8 mouse cellular contexts compared by ENCODE assay signal in genomic region chr5:136102099-136102820, GRCm38 (mm10). TPM values are rescaled to one million over a fixed set of nuclear protein-coding genes. Genes with fewer than 3 reads are reported as not detected.
A peak's percentile ranks its signal among the peaks of the same experiment; 100 is the strongest.
DNase-seq lines count a peak whose midpoint lies in the region; ATAC-seq lines count a peak whose summit lies in the region.

No protein-coding gene starts in this region.

- H3K4me1 ChIP-seq in heart, embryonic 12.5 days (replicated peaks), result peaks cover 4% of the 10 kb centered on the region; the same call in 1 of the 2 replicates
- peaks cover 9% of the 10 kb centered on the region for H3K4me1 ChIP-seq in kidney, embryonic 15.5 days
- peaks cover 4% of the 10 kb centered on the region for H3K4me1 ChIP-seq in liver, embryonic 11.5 days (replicated peaks; ENCODE audit: control insufficient read depth, insufficient read depth, low read length)

- peak overlapping the region; percentile 71 for H3K4me2 ChIP-seq in heart, embryonic 12.5 days
- peak overlapping the region; percentile 71 for H3K4me2 ChIP-seq in kidney, embryonic 15.5 days
- peak overlapping the region; percentile 83 for H3K4me2 ChIP-seq in liver, embryonic 11.5 days

- WGBS in heart, embryonic 12.5 days, result 6% methylated on average over 41 of the region's 41 CpGs
- 8% methylated on average over 41 of the region's 41 CpGs for WGBS in kidney, embryonic 15.5 days
- 7% methylated on average over 41 of the region's 41 CpGs for WGBS in liver, embryonic 11.5 days

- intact Hi-C loops in gastrocnemius, postnatal 36 days (cut with DNase I), result no loop called here

- H3K9ac ChIP-seq in heart, embryonic 12.5 days, result peak overlapping the region; percentile 14; the same call in 1 of the 2 replicates
- H3K9ac ChIP-seq in kidney, embryonic 15.5 days, result 0 out of 2 replicates have a peak overlapping the region, but pooled peaks have one; percentile 26
- peak overlapping the region; percentile 62 for H3K9ac ChIP-seq in liver, embryonic 11.5 days (ENCODE audit: low read depth, low read length)

- DNase-seq in gastrocnemius, adult 18-20 months (ENCODE audit: low spot score), result peak; percentile 39
- DNase-seq in gastrocnemius, postnatal 36 days, result no peak
- peak; percentile 72 for DNase-seq in embryo, embryonic 9.5 days (ENCODE audit: extremely low spot score)
- DNase-seq in liver, embryonic 11.5 days (ENCODE audit: low spot score), result peak; percentile 81
- peak; percentile 42 to 65 for DNase-seq in natural killer cell, adult 2 months (ENCODE audit: low spot score in 2 of 2)
- DNase-seq in splenic B cell, adult 2 months (ENCODE audit: low read depth, low spot score), result peak; percentile 83

- H3K4me3 ChIP-seq in heart, embryonic 12.5 days, result peak overlapping the region; percentile 36
- H3K4me3 ChIP-seq in kidney, embryonic 15.5 days (replicated peaks), result peak overlapping the region; percentile 39
- peak overlapping the region; percentile 42 for H3K4me3 ChIP-seq in liver, embryonic 11.5 days (ENCODE audit: low read depth, low read length)

- no peaks in the 10 kb centered on the region for H3K9me3 ChIP-seq in heart, embryonic 12.5 days (replicated peaks)
- H3K9me3 ChIP-seq in kidney, embryonic 15.5 days (replicated peaks), result no peaks in the 10 kb centered on the region
- H3K9me3 ChIP-seq in liver, embryonic 11.5 days (ENCODE audit: control insufficient read depth, low read length), result no peaks in the 10 kb centered on the region

- no peaks in the 10 kb centered on the region for H3K36me3 ChIP-seq in heart, embryonic 12.5 days
- peaks cover 8% of the 10 kb centered on the region for H3K36me3 ChIP-seq in kidney, embryonic 15.5 days
- no peaks in the 10 kb centered on the region for H3K36me3 ChIP-seq in liver, embryonic 11.5 days (ENCODE audit: control insufficient read depth, insufficient read depth, low read length)
- no peaks in the 10 kb centered on the region for H3K36me3 ChIP-seq in splenic B cell, adult 2 months (ENCODE audit: control insufficient read depth, insufficient read depth, low read length, poor library complexity, severe bottlenecking)

- peak; percentile 68 for ATAC-seq in heart, embryonic 12.5 days (ENCODE audit: insufficient number of reproducible peaks, low FRiP score)
- peak; percentile 84 for ATAC-seq in kidney, embryonic 15.5 days (replicated peaks; ENCODE audit: low FRiP score)
- peak; percentile 81 for ATAC-seq in liver, embryonic 11.5 days (replicated peaks; ENCODE audit: low FRiP score)

- no peak overlapping the region for H3K27ac ChIP-seq in heart, embryonic 12.5 days (ENCODE audit: poor library complexity, severe bottlenecking)
- H3K27ac ChIP-seq in kidney, embryonic 15.5 days, result no peak overlapping the region
- H3K27ac ChIP-seq in liver, embryonic 11.5 days (ENCODE audit: low read depth, low read length), result no peak overlapping the region

- peaks cover 29% of the 10 kb centered on the region for H3K27me3 ChIP-seq in heart, embryonic 12.5 days (replicated peaks)
- peaks cover 10% of the 10 kb centered on the region; the same call in 1 of the 2 replicates for H3K27me3 ChIP-seq in kidney, embryonic 15.5 days
- H3K27me3 ChIP-seq in liver, embryonic 11.5 days (replicated peaks; ENCODE audit: control insufficient read depth, insufficient read depth, low read length), result no peaks in the 10 kb centered on the region; the same call in 1 of the 2 replicates
- H3K27me3 ChIP-seq in splenic B cell, adult 2 months (ENCODE audit: control insufficient read depth, insufficient read depth, low read length, poor library complexity, severe bottlenecking), result no peaks in the 10 kb centered on the region

RNA-seq across cellular contexts. Expression of gene Polr2j, which starts 14.2 kb away (rescaled TPM):
- 10 to 100 TPM; 65.1 to 72.1 TPM for total RNA-seq in gastrocnemius, adult 18-20 months (2021)
- 10 to 100 TPM; 56.0 to 60.9 TPM for total RNA-seq in gastrocnemius, postnatal 36 days (2021)
- 147 and 161 TPM in 2 replicates for polyA plus RNA-seq in heart, embryonic 12.5 days (2016; fragmentation: Nextera tagmentation; extraction: Ambion mirVana)
- 249 and 260 TPM in 2 replicates for polyA plus RNA-seq in kidney, embryonic 15.5 days (2015; fragmentation: Nextera tagmentation; extraction: Ambion mirVana)
- polyA plus RNA-seq in liver, embryonic 11.5 days (2014; fragmentation: Nextera tagmentation; extraction: Ambion mirVana), result 253 and 261 TPM in 2 replicates

RNA-seq across cellular contexts. Expression of gene Rasa4, which starts 18.5 kb away (rescaled TPM):
- total RNA-seq in gastrocnemius, adult 18-20 months (2021), result 10 to 100 TPM; 32.3 to 34.8 TPM
- 10 to 100 TPM; 23.8 to 23.9 TPM for total RNA-seq in gastrocnemius, postnatal 36 days (2021)
- 1.0 and 1.6 TPM in 2 replicates for polyA plus RNA-seq in heart, embryonic 12.5 days (2016; fragmentation: Nextera tagmentation; extraction: Ambion mirVana)
- polyA plus RNA-seq in kidney, embryonic 15.5 days (2015; fragmentation: Nextera tagmentation; extraction: Ambion mirVana), result 15.4 and 18.5 TPM in 2 replicates
- 1.7 TPM in 2 replicates for polyA plus RNA-seq in liver, embryonic 11.5 days (2014; fragmentation: Nextera tagmentation; extraction: Ambion mirVana)

RNA-seq across cellular contexts. Expression of gene Lrwd1, which starts 33.6 kb away (rescaled TPM):
- 1 to 10 TPM; 4.2 to 4.4 TPM for total RNA-seq in gastrocnemius, adult 18-20 months (2021)
- total RNA-seq in gastrocnemius, postnatal 36 days (2021), result 1 to 10 TPM; 3.7 to 4.0 TPM
- 20.9 and 21.8 TPM in 2 replicates for polyA plus RNA-seq in heart, embryonic 12.5 days (2016; fragmentation: Nextera tagmentation; extraction: Ambion mirVana)
- polyA plus RNA-seq in kidney, embryonic 15.5 days (2015; fragmentation: Nextera tagmentation; extraction: Ambion mirVana), result 33.6 and 40.2 TPM in 2 replicates
- polyA plus RNA-seq in liver, embryonic 11.5 days (2014; fragmentation: Nextera tagmentation; extraction: Ambion mirVana), result 69.0 and 70.3 TPM in 2 replicates

RNA-seq across cellular contexts. Expression of gene Alkbh4, which starts 33.7 kb away (rescaled TPM):
- total RNA-seq in gastrocnemius, adult 18-20 months (2021), result 1 to 10 TPM; 3.8 to 4.9 TPM
- 1 to 10 TPM; 3.8 to 4.1 TPM for total RNA-seq in gastrocnemius, postnatal 36 days (2021)
- 14.4 and 16.8 TPM in 2 replicates for polyA plus RNA-seq in heart, embryonic 12.5 days (2016; fragmentation: Nextera tagmentation; extraction: Ambion mirVana)
- polyA plus RNA-seq in kidney, embryonic 15.5 days (2015; fragmentation: Nextera tagmentation; extraction: Ambion mirVana), result 15.7 and 16.9 TPM in 2 replicates
- polyA plus RNA-seq in liver, embryonic 11.5 days (2014; fragmentation: Nextera tagmentation; extraction: Ambion mirVana), result 20.3 and 24.9 TPM in 2 replicates

RNA-seq across cellular contexts. Expression of gene Upk3bl, which starts 48.0 kb away (rescaled TPM):
- total RNA-seq in gastrocnemius, adult 18-20 months (2021), result not detected
- not detected for total RNA-seq in gastrocnemius, postnatal 36 days (2021)
- 0.40 and 0.50 TPM in 2 replicates for polyA plus RNA-seq in heart, embryonic 12.5 days (2016; fragmentation: Nextera tagmentation; extraction: Ambion mirVana)
- 2.8 and 3.2 TPM in 2 replicates for polyA plus RNA-seq in kidney, embryonic 15.5 days (2015; fragmentation: Nextera tagmentation; extraction: Ambion mirVana)
- 0.78 and 0.97 TPM in 2 replicates for polyA plus RNA-seq in liver, embryonic 11.5 days (2014; fragmentation: Nextera tagmentation; extraction: Ambion mirVana)

Comparison
In these comparisons a context has a peak if more than half of its experiments do, and no peak if none do; other contexts are left out.
1. DNase-seq: peak in gastrocnemius, adult 18-20 months (single experiment), embryo, embryonic 9.5 days (single experiment), liver, embryonic 11.5 days (single experiment), natural killer cell, adult 2 months (2 of 2) and splenic B cell, adult 2 months (single experiment); none in gastrocnemius, postnatal 36 days (0 of 2).
2. Peak in every context shown above with its lines, with median percentiles within 50 percentile points of each other: ATAC-seq, H3K4me2 ChIP-seq, H3K4me3 ChIP-seq and H3K9ac ChIP-seq.